Mouse (Mus musculus): ENCODE results near the gene Plcd1. TPM values are rescaled to one million over a fixed set of nuclear protein-coding genes. Genes with fewer than 3 reads are reported as not detected.
A peak's percentile ranks its signal among the peaks of the same experiment; 100 is the strongest.

The Plcd1 gene
- polyA plus RNA-seq, 1 experiment from 2014 or later = 1.6 TPM

GRCm38 (mm10) chr9:119109685-119110353, 16.5 kb upstream of the Plcd1 start:
- H3K36me3 ChIP-seq = no peaks in the 10 kb centered on the region

DNA sequence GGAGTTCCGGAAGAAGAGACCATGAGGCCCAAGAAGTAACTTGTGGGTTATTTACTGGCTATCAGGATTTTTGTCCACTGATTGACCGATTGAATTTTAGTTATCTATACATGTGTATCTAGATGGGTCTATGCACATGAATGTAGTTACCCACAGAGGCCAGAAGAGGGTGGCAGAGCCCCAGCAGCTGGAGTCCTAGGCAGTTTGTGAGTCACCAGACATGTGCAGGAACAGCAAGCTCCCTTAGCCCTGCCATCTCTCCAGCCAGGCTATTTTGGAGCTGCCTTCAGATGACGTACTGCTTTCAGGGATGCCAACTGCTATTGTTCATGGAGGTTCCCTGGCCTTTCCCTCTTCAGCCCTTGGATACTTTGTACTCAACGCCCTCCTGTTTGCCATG, 14.3 kb upstream of the Plcd1 start:
- Histone ChIP-seq H3K4me2 (no peak overlapping the region), H3K27ac (no peak overlapping the region), H3K36me3 (no peaks in the 10 kb centered on the region), H3K4me3 (replicated peaks) (no peak overlapping the region), H3K27me3 (peaks cover 13% of the 10 kb centered on the region), H3K4me1 (replicated peaks) (peaks cover 7% of the 10 kb centered on the region; the same call in 1 of the 2 replicates), H3K9me3 (replicated peaks) (no peaks in the 10 kb centered on the region), H3K9ac (no peak overlapping the region)
- 73% methylated on average over 4 of the region's 4 CpGs for WGBS (ENCODE audit: insufficient replicate concordance)
- DNase-seq (no peak), ATAC-seq (ENCODE audit: low read depth) (no peak)

More at GRCm38 (mm10) chr9:119109685-119110353, 16.5 kb upstream of the Plcd1 start:
- Histone ChIP-seq H3K4me3 (replicated peaks) (no peak overlapping the region), H3K4me2 (no peak overlapping the region), H3K4me1 (replicated peaks) (no peaks in the 10 kb centered on the region; the same call in 1 of the 2 replicates), H3K27me3 (no peaks in the 10 kb centered on the region), H3K9ac (no peak overlapping the region), H3K27ac (no peak overlapping the region), H3K9me3 (replicated peaks) (no peaks in the 10 kb centered on the region)
- WGBS (ENCODE audit: insufficient replicate concordance) = 60% methylated on average over 12 of the region's 12 CpGs
- ATAC-seq (ENCODE audit: low read depth) (no peak), DNase-seq (no peak)

DNA sequence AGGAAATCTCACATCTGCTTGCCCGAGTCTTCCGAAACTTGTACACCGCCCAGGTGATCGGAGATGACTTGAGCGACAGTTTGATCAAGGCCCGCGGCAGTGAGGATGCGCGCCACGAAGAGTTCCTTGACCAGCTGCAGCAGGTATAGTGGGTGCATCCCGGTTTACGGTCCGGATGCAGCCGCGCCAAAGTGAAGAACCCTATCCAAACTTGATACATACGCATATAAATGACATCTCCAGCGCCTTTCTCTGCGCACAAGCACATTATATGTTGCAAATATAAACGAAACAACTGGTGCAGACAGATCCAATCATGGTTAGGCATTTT, 9.4 kb upstream of the Plcd1 start:
- ATAC-seq (ENCODE audit: low read depth) = no peak
- H3K9ac ChIP-seq = peak overlapping the region; percentile 40; the same call in 1 of the 2 replicates

DNA sequence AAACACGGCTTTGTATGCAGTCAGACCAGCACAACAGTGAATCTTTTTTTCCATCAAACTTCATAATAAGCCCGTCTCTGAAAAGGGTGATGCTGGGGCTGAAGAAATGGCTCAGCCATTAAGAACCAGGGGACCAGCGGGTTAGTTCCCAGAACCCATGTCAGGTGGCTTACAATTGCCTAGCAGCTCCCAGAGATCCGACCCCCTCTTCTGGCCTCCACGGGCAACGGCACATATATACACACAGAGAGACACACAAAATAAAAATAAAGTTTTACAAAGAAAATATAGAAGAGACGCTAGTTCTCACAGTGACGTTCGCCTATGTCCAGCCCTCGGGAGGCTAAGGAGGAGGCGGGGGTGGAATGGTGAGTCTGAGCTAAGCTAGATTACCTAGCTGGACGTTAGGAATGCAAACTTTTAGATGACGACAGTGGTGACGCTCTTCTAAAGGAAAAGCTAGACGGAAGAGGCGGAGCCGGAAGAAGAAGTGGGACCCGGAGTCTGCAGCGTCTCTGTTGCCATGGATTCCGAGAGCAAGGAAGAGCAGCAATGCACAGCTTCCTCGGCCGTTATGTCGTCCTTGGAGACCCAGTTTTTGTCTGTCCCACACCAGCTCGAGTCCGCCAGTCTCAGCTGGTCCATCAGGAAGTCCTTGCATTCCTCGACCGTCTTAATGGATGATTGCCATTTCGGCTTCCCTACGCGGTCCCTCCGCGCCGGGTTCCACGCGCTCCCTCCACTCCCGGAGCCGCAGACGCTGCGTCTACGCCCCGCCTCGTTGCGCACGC, 8.9 kb upstream of the Plcd1 start, which contains the start of gene Dlec1:
Gene Dlec1, plus strand, starts transcription at position 487 of the 791 bp plus-strand sequence.
- ATAC-seq (ENCODE audit: low read depth) (peak; percentile 71), DNase-seq (peak; percentile 44)
- H3K9me3 ChIP-seq (replicated peaks) = no peaks in the 10 kb centered on the region
- peaks cover 23% of the 10 kb centered on the region for H3K27me3 ChIP-seq
- H3K4me1 ChIP-seq (replicated peaks) = peaks cover 12% of the 10 kb centered on the region; the same call in 1 of the 2 replicates
- no peaks in the 10 kb centered on the region for H3K36me3 ChIP-seq
- H3K4me2 ChIP-seq = peak within 1 kb of the TSS; percentile 72
- H3K27ac ChIP-seq = no peak within 1 kb of the TSS
- WGBS (ENCODE audit: insufficient replicate concordance) = 3% methylated on average over 44 of the region's 44 CpGs
- peak within 1 kb of the TSS; percentile 58 for H3K4me3 ChIP-seq (replicated peaks)
- peak within 1 kb of the TSS; percentile 40 for H3K9ac ChIP-seq

More for the DNA sequence above, 9.4 kb upstream of the Plcd1 start:
- no peak for DNase-seq
- Histone ChIP-seq H3K27me3 (peaks cover 20% of the 10 kb centered on the region), H3K36me3 (no peaks in the 10 kb centered on the region), H3K27ac (no peak overlapping the region), H3K4me3 (replicated peaks) (peak overlapping the region; percentile 58), H3K9me3 (replicated peaks) (no peaks in the 10 kb centered on the region), H3K4me2 (peak overlapping the region; percentile 72), H3K4me1 (replicated peaks) (peaks cover 12% of the 10 kb centered on the region; the same call in 1 of the 2 replicates)
- WGBS (ENCODE audit: insufficient replicate concordance) = 3% methylated on average over 19 of the region's 19 CpGs

DNA sequence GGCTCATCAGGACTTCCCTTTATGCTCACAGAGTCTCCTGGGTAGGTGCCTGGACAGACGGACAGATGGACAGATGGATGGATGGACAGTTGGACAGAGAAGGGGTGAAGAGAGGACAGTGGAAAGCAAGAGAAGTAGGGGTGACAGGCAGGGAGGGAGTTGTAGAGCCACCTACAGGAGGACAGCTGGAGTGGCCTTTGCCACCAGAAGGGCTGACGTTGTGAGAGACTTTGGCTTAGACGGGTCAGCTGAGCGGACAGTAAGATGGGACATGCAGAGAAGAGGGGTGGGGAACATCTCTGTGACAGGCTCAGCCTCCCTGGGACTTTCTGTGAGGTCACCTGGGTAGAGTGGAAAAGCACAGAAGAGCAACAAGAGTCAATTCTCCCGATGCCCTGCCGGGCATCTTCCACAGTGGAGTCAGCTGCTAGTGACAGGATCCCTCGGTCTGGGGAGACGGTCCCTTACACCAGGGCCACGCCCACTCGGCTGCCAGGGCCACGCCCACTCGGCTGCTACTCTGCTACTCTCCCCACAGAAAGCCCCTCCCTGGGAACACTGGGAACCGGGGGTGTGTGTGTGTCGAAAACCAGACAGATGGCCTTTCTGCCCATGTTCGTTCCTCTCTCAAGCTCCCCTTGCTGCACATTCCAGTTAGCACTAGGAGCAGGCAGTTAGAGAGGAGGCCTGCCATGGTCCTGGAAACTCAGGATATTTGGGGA, 7.0 kb upstream of the Plcd1 start:
- H3K36me3 ChIP-seq = no peaks in the 10 kb centered on the region
- WGBS (ENCODE audit: insufficient replicate concordance) = 17% methylated on average over 15 of the region's 15 CpGs
- no peaks in the 10 kb centered on the region for H3K9me3 ChIP-seq (replicated peaks)
- no peak overlapping the region for H3K4me3 ChIP-seq (replicated peaks)
- H3K4me1 ChIP-seq (replicated peaks) = peaks cover 12% of the 10 kb centered on the region; the same call in 1 of the 2 replicates
- peak; percentile 34; the same call in 1 of the 2 replicates for ATAC-seq (ENCODE audit: low read depth)
- H3K27me3 ChIP-seq = peaks cover 38% of the 10 kb centered on the region
- H3K9ac ChIP-seq = no peak overlapping the region
- H3K4me2 ChIP-seq = no peak overlapping the region
- no peak for DNase-seq
- no peak overlapping the region for H3K27ac ChIP-seq

DNA sequence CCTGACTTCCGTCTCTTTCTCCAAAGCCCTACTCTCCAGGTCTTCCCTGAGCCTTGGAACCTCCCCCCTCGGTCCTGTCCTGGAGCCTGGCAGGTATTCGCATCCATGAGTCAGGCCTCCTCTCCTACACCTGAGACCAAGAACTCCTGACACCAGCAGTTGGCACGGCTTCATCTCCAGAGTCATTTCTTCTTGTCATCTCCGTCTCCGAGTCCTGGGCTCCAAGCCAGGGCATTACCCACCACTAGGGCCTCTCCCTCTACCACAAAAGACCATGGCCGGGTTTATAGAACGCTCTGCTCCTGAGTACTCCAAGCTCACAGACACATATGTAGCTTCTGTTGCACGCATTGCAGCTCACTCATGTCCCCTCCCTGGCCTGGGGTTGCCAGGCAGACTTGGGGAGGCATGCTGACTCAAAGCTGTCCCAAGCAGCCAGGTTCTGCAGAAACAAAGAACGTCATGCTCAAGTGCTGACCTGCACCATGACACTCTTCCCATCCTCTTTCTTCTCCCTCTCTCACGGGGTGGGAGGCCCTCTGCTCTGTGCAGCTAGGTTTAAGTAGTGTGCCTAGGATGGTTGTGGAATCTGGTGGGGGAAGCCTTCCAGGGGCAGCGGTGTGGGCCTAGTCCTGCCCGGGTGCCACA, 1.3 kb upstream of the Plcd1 start:
- peaks cover 9% of the 10 kb centered on the region; the same call in 1 of the 2 replicates for H3K4me1 ChIP-seq (replicated peaks)
- H3K9ac ChIP-seq = no peak overlapping the region
- DNase-seq (no peak), ATAC-seq (ENCODE audit: low read depth) (no peak)
- H3K27me3 ChIP-seq = peaks cover 72% of the 10 kb centered on the region
- no peak overlapping the region for H3K27ac ChIP-seq
- WGBS (ENCODE audit: insufficient replicate concordance) = 62% methylated on average over 13 of the region's 13 CpGs
- H3K4me2 ChIP-seq = no peak overlapping the region
- no peaks in the 10 kb centered on the region for H3K36me3 ChIP-seq
- no peaks in the 10 kb centered on the region for H3K9me3 ChIP-seq (replicated peaks)
- H3K4me3 ChIP-seq (replicated peaks) = no peak overlapping the region

- no peaks in the 10 kb centered on the region for H3K9me3 ChIP-seq (replicated peaks)
- H3K4me1 ChIP-seq (replicated peaks) = peaks cover 20% of the 10 kb centered on the region
- peak overlapping the region; percentile 58 for H3K4me2 ChIP-seq
- DNase-seq = no peak
- peaks cover 82% of the 10 kb centered on the region for H3K27me3 ChIP-seq
- peak overlapping the region; percentile 47 for H3K4me3 ChIP-seq (replicated peaks)
- 5% methylated on average over 45 of the region's 45 CpGs for WGBS (ENCODE audit: insufficient replicate concordance)
- no peak overlapping the region for H3K27ac ChIP-seq
- no peaks in the 10 kb centered on the region for H3K36me3 ChIP-seq
- no peak for ATAC-seq (ENCODE audit: low read depth)
- peak overlapping the region; percentile 13; the same call in 1 of the 2 replicates for H3K9ac ChIP-seq
Observed at GRCm38 (mm10) chr9:119092473-119093418, 556 bp downstream of the Plcd1 start.

DNA sequence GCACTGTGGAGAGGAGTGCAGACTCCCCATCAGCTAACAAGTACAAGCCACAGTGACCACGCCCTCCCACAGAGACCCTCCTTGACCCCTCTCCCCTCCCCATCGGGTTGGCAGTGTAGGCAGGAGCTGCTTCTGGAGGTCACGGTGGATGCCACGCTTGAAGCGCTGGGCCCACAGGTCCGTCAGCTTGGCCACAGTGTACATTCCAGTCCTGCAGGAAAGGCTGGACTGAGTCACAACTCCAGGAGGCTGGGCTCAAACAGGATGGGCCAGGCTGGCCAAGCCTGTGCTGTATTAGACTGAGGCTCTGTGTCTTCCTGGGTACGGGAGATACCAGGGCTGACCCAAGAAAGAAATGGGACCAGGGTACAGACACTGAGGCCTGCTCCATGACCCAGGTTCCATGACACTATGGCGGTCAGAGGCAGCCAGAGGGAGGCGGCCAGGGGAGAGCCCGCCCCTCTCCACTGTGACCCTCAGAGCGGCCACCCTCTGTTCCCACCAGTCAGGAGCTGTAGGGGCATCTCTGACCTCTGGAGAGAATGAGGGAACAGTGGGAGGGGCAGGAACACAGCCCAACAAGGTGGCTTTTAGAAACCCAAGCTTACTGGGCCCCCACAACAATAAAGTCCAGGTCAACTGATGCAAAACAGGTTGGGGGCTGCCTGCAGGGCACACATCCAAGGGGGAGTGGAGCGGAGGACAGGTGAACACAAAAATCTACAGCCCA, 1.6 kb downstream of the Plcd1 start:
- no peak overlapping the region for H3K4me2 ChIP-seq
- 59% methylated on average over 12 of the region's 12 CpGs for WGBS (ENCODE audit: insufficient replicate concordance)
- H3K27me3 ChIP-seq = peaks cover 86% of the 10 kb centered on the region

DNA sequence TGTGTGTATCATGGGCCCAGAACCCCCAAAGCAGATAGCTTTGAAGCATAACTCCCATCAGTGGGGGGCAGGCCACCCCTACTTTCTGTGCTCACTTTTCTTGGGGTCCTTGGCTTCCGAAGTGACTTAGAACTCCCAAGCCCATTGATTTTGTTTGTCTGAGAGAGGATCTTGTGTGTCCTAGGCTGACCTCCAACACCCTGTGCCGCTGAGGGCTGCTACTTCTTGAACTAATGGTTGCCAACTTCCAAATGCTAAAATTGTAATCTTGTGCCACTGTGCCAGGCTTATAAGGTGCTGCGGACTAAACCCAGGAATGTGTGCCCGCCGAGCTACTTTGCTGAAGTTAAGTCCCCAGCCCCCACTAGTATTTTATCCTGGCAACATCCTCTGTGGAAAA, 2.8 kb downstream of the Plcd1 start:
- WGBS (ENCODE audit: insufficient replicate concordance) = 79% methylated on average over 5 of the region's 5 CpGs
- H3K27me3 ChIP-seq = peaks cover 80% of the 10 kb centered on the region
- H3K4me2 ChIP-seq = no peak overlapping the region
- H3K36me3 ChIP-seq = no peaks in the 10 kb centered on the region
- DNase-seq (no peak), ATAC-seq (ENCODE audit: low read depth) (no peak)
- peaks cover 26% of the 10 kb centered on the region for H3K4me1 ChIP-seq (replicated peaks)
- H3K27ac ChIP-seq = no peak overlapping the region
- H3K9ac ChIP-seq = no peak overlapping the region
- H3K4me3 ChIP-seq (replicated peaks) = no peak overlapping the region
- H3K9me3 ChIP-seq (replicated peaks) = no peaks in the 10 kb centered on the region

More for the DNA sequence above, 1.6 kb downstream of the Plcd1 start:
- no peak overlapping the region for H3K27ac ChIP-seq
- DNase-seq (no peak), ATAC-seq (ENCODE audit: low read depth) (no peak)
- no peak overlapping the region for H3K4me3 ChIP-seq (replicated peaks)
- H3K9ac ChIP-seq = no peak overlapping the region
- H3K4me1 ChIP-seq (replicated peaks) = peaks cover 23% of the 10 kb centered on the region
- no peaks in the 10 kb centered on the region for H3K9me3 ChIP-seq (replicated peaks)
- H3K36me3 ChIP-seq = no peaks in the 10 kb centered on the region
